Mouse (Mus musculus): ENCODE measurements at regions not wholly inside any gene's neighbourhood (a gene's known extent, or its start where the extent isn't known, plus 50 kb on each side); places are given as distances from the start of the nearest gene placed in this dataset.

- TF ChIP-seq CTCF (conservative IDR thresholded peaks at IDR 0.05; ENCODE audit: low read length) = no peak
- TF ChIP-seq NANOG (IDR thresholded peaks at IDR 0.05; ENCODE audit: borderline replicate concordance, low read length) = no peak
- no peak for TF ChIP-seq POU5F1 (IDR thresholded peaks at IDR 0.05; ENCODE audit: borderline replicate concordance, low read length)
These were observed 359.7 kb upstream of the Cd180 start for GRCm38 (mm10) chr13:102333667-102334066.

Data from E14TG2a.4 (cell line).